Mouse (Mus musculus) heart, postnatal 36 days (tissue): ENCODE data around the gene Srebf2. TPM values are rescaled to one million over a fixed set of nuclear protein-coding genes. Genes with fewer than 3 reads are reported as not detected.
A peak's percentile ranks its signal among the peaks of the same experiment; 100 is the strongest.
"Not testable (repeated sequence)": the region's sequence is repeated elsewhere in the genome, so short reads cannot be mapped to it uniquely, and the experiment has no call there.

ENCODE experiments used
- DNase-seq, 2 experiments: peaks; one replicate each; pipeline ENCODE4 v3.0.0; 2021 to 2022
- intact Hi-C: fragments of 180-260 bp; cut with DNase I; formaldehyde crosslinking; loops from one replicate; pipeline ENCODE4 v1.15.1; 2025
- total RNA-seq, 2 experiments: library from RNA; stranded (reverse); gene quantifications; 2 replicates each; pipeline ENCODE4 v1.2.3; 2021

The Srebf2 gene
- total RNA-seq, 2 experiments from 2014 or later, result 17.4 to 19.5 TPM

DNA sequence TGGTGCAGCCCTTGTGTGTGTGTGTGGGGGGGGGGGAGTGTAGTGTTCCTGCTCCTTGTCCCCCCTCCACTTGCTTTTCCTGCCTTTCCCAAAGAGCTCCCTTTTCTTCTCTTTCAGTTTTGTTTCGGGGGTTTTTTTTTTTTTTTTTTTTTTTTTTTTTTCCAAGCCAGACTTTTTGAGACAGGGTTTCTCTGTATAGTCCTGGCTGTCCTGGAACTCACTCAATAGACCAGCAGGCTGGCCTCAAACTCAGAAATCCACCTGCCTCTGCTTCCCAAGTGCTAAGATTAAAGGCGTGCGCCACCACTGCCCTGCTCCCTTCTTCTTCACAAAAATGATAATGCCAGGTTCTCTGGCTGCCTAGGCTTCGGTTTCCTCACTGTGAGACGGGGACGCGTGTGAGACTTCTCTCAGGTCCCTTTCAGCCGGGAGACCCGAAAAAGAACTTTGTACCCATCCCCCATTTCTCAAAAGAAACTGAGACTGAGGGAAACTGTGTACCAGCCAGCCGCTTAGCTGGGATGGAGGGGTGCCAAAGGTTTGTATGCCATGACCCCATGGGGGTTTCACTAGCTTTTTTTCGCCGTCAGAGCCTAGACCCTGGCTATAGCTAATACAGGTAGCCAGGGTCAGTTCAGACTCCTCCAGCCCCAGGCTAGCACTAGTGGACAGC is 73.2 kb downstream of the Srebf2 start:
- intact Hi-C loops, result no loop called here
- no peak for DNase-seq

DNA sequence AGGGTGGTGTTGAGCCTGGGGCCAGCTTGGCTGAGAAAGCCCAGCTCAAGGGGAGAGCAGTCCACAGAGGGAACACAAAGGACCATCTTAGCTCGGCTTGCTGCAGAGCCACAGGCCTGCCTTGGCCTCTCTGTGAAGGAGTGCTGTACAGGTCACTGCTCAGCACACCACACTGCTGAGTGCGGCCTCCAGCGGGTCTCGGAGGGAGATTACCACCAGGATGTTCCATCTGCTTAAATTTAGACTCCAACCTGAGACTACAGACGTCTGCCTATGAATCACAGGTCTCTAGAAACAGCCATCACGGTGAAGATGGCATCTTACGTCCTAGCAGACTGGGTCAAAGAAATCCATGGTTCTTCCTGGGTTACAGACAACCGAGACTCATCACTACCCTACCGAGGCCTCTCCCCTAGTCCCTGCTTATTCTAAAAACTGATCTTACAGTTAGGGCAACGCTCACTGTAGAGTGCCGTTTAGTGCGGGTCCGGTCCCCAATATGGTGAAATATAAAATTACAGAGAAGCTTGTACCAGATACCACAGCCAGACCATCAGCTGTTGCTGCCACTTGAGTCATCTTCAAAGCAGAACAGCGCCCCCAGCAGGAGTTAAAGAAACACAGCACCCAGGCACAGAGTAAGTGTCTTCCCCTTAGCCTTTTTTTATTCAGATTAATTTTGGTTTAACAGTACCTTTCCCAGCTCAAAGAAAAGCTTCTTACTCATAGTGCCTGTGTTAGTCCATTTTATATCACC is 74.3 kb downstream of the Srebf2 start:
- intact Hi-C loops, result no loop called here
- DNase-seq, result no peak

DNA sequence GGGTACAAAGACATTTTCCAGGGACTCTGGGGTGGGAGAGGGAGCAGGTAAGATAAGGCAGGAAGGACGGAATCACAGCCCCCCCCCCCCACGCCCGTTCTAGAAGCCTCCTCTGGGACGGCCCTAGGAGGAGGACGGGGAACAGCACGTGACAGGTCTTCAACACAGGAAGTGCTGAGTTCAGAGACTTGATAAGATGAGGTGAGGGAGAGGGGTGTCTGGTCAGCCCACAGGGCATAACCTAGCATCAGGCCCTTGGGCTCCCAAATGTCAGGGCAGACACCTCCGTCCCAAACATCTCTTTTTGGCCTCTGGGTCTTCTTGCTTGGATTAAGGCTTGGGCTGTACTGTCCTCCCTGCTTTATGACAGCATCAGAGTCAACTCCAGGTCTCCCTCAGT is 76.3 kb downstream of the Srebf2 start:
- DNase-seq, result no peak
- intact Hi-C loops, result no loop called here

DNA sequence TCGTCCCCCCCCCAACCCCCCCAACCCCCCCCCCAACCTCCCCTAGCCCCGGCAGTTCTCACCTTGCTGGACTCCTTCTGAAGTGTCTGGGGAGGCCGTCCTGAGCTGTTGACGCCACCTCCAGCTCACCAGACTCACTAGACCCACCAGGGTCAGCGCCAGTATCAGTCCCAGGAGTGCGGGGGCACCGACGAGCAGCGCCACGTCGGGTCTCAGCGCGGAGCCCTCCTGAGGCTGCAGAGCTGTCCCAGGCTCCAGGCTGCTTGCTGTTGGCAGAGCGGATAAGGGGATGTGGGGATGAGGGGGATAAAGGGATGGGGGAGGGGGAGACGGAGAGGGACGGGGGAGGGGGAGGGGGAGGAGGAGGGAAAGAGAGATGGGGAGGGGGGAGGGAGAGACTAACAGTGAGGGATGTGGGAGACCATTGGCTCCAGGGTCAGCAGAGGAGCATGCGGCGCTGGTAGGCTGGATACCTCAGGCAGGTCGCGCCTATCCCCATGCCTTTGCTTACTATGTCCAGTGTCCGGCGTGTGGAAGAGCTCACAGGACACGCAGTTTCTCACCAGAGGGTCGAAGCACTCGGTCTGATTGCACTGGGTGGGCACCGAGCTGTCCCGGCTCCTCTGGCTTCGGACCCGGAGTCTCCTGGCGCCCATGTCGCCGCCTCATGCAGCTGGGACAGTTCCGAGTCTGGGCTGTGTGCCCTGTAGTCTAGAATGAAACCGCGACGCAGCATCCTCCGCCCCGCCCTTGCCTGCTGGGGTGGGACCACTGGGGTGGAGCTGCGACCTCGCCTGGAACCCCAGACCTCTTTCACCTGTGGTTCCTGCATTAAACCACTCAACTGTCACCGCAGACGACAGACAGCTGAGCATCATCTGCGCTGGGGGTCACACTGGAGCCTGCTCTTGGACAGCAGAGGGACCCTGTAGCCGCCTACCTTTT is 76.9 kb downstream of the Srebf2 start, which contains the start of gene Tnfrsf13c:
TSS of gene Tnfrsf13c (minus strand) at position 713 of the 945 bp plus-strand sequence.
- intact Hi-C loops, result no loop called here
- peak; percentile 32 to 49 for DNase-seq

DNA sequence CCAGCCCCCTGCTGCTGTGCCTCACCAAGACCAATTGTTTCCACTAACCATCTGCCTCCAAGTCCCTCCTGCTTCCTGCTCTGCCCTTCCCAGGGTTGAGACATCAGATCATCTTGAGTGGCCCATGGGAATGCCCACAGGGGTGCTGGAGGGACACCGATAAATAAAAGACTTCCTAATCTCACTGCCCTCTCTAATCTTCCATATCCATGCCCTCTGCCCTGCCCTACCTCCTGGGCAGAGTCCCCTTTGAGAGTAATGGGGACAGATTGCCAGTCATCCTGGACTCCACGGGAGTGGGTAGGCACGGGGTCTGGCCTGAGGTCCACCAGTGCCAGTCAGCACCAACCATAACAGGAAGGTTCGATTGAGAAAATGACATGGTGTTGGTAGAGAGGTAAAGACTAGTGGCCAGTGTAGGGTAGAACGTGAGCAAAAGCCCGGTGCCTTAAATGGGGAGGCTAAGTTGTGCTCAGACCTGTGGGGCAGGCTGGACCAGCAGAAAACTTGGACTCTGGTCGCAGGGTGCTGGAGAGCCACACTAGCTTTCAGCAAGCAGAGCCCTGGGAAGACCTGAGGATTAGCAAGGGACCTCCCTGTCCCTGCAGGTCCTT is 77.7 kb downstream of the Srebf2 start:
- intact Hi-C loops, result no loop called here
- no peak for DNase-seq

DNA sequence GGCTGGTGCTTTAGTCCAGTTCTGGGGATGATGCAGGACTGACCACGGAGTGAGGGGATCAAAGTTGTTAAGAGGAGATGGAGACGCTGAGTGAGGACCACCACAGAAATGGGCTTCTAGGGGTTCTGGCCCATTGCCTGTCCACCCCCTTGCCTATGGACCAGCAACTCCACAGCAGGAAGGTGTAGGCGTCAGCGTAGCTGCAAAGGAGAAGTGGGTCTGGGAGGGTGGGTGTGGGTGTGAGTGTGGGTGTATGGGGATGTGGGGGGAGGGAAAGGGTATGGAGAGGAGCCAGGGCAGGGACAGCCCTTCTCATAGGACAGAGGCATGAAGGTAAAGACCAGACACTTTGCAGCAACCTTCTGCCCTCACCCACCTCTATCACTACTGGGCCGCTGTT is 78.8 kb downstream of the Srebf2 start:
- intact Hi-C loops, result no loop called here

DNA sequence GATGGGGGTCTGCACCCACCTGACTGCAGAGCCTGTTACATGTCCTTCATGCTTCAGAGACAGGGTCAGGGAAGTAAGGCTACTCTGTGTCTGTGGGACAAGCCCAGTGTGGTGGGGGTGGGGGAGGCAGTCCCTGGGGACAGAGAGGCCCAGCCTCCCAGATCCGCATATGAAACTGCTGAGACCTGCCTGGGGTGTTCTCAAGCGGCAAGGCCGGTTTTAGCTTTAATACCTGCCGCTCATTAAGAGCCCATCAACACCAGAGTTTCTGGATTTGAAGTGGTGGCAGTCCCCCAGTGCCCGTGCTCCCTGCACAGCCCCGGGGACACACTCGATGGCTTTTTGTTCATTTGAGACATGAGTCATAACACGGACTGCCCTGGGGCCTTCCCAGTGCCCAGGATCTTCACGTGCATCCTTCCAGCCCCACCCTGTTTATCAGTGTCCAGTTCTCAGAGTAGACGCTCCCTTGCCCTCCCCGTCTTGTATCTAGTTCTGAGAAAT is 82.6 kb downstream of the Srebf2 start:
- no peak for DNase-seq
- intact Hi-C loops, result loop anchor here (5.0 to 10.0 kb wide), 2 partner anchors 47 to 275 kb away; no protein-coding TSS in a partner anchor

More for the DNA sequence above, 78.8 kb downstream of the Srebf2 start:
- DNase-seq, result no peak

DNA sequence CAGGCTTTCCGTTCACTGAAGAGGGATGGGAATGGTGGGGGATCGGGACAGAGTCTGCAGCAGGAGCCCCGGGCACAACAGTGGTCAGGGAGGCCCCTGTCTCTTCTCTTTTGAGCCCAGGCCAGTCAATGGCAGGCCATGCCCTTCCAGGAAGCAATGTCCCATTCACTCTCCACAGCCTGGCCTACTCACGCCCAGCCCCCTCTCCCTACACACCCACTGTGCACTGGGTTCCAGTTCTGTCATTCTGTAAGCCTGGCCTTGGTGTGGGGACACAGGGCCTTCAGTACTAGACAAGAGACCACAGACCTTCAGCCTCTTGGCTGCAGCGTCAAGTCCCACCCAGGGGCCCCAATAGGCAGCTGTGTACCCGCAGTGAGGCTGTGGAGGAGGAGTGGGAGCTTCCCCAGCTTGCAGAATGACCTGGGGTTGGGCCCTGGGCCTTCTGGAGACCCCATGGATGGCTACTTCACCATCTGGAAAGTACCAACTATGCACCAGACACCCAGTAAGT is 83.2 kb downstream of the Srebf2 start:
- no peak for DNase-seq
- intact Hi-C loops, result loop anchor here (5.0 to 10.0 kb wide), 2 partner anchors 48 to 275 kb away; no protein-coding TSS in a partner anchor

DNA sequence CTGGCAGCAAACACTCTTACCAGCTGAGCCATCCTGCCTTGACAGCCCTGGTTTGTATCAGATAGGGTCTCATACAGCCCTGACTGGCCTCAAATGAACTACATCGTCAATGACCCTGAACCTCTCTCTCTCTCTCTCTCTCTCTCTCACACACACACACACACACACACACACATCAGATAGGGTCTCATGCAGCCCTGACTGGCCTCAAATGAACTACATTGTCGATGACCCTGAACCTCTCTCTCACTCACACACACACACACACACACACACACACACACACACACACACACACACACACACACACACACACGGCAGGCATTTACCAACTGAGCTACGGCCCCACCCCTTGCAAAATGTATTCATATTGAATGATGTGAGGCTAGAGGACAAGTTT is 84.1 kb downstream of the Srebf2 start:
- intact Hi-C loops, result loop anchor here (5.0 to 10.0 kb wide), 2 partner anchors 49 to 276 kb away; no protein-coding TSS in a partner anchor
- no peak for DNase-seq

DNA sequence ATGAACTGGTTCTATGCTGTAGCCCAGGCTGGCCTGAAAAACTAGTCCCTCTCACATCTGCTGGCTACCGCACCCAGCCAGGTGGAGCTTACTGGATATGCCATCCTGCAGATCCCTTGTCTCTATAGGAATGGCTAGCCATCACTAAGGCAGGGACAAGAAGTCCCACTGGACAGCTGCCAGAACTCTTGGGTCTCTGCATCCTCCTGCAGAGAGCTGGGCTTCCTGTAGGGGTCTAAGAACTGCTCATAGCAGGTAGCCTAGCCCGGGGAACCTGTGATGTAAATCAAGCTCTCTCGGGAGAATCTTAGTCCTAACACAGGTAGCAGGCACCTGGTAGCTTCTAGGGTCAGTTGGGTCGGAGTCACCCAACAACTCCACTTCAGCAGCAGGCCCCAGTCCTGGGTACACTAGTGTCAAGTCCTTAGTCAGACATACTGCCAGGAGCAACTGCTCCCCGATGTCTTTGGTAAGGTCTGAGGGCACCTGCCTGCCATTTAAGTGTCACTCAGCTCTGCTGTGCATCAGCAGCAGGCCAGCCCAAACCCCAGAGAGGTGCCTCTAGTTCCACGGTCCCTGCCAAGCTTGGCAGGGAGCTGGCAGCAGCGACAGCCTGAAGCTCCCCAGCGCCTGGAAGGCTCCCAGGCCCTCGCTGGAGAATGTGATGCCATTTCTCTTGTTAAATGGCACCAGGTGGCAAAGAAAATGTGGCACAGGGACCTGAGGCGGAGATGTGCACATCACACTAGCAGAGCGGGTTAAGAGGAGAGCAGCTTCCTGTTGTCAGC is 84.8 kb downstream of the Srebf2 start:
- no peak for DNase-seq
- intact Hi-C loops, result loop anchor here (5.0 to 10.0 kb wide), 2 partner anchors 49 to 277 kb away; no protein-coding TSS in a partner anchor

DNA sequence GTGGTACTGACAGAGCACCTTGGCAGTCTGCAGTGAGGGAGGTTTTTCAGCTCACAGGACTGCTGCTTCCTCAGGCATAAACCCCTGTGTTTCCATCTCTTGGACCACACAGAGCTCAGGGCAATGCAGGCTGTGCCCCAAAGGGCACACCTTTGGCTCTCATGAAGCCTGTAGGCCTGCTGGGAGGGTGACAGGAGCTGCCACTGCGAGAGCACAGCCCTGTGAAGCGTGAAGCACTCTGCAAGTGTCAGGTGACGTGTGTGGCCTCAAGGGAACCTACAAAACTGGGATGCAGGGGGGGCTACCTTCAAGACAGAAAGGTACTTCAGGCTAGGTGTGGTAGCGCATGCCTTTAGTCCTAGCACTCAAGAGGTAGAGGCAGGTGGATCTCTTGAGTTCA is 85.7 kb downstream of the Srebf2 start:
- no peak for DNase-seq
- intact Hi-C loops, result loop anchor here (5.0 to 10.0 kb wide), 2 partner anchors 50 to 278 kb away; no protein-coding TSS in a partner anchor

DNA sequence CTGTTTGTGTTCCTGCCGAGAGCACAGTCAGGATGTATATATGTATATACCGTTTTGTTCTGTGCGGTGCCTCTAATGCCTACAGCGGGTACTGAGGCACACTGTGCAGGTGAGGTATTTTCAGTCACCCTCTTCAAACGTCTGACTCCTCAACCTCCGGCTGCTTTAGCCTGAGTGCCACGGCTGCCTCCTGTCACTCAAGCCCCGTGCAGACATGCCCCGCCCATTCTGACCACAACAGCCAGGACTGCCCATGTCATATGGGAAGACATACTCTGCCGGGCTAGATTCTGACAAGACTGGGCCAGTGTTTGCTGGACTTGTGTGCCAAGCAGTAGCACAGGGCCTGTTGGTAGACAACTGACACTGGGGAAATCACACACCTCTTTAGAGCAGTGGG is 88.7 kb downstream of the Srebf2 start:
- intact Hi-C loops, result loop anchor here (1.0 to 10.0 kb wide), 3 partner anchors 97 to 281 kb away; no protein-coding TSS in a partner anchor
- DNase-seq, result no peak

DNA sequence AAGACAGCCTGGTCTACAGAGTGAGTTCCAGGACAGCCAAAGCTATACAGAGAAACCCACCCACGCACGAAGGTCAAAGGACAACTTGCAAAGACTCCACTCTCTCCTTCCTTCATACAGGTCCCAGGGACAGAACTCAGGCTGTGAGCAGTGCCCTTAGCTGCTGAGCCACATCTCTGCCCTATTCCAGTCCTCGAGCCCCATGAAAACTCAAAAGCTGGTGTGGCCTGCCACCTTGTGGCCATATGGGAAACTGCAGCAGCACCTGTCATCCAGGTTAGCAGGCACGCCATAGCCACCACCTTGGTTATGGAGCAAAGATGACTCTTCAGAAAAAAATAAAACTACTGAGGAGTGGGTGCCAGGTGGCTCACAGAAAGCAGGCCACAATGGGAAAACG is 89.6 kb downstream of the Srebf2 start:
- intact Hi-C loops, result loop anchor here (1.0 to 10.0 kb wide), 3 partner anchors 98 to 282 kb away; no protein-coding TSS in a partner anchor
- peak; percentile 82 to 86 for DNase-seq

DNA sequence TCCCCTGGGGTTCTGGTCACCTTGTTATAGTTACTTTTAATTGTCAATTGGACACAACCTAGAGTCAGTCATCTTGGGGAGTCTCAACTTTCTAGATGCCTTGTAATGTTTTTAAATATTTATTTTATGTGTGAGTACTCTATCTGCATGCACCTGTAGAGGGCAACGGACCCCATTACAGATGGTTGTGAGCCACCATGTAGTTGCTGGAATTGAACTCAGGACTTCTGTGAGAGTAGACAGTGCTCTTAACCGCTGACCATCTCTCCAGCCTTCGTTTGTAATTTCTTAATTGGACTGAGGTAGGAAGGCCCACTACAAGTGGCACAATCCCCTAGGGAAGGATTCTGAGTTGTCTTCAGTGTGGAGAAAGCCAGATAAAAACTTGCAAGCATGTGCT is 96.3 kb downstream of the Srebf2 start:
- no peak for DNase-seq
- intact Hi-C loops, result no loop called here

DNA sequence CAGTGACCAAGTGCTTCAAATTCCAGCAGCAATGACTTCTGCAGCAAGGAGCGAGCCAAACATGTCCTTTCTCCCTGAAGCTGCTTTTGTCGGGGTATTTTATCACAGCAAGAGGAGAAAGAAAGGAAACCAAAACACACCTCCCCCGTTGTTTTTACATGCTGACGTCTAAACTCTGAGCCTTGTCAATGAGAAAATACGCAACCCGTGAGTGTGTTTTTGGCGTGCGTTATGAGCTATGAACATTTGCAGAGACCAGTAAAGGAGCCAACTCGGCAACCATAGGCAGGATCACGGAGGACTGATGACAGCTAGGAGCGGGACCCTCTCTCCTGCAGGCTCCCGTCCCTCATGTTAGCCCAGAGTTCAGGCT is 96.7 kb downstream of the Srebf2 start:
- intact Hi-C loops, result no loop called here
- DNase-seq, result no peak

DNA sequence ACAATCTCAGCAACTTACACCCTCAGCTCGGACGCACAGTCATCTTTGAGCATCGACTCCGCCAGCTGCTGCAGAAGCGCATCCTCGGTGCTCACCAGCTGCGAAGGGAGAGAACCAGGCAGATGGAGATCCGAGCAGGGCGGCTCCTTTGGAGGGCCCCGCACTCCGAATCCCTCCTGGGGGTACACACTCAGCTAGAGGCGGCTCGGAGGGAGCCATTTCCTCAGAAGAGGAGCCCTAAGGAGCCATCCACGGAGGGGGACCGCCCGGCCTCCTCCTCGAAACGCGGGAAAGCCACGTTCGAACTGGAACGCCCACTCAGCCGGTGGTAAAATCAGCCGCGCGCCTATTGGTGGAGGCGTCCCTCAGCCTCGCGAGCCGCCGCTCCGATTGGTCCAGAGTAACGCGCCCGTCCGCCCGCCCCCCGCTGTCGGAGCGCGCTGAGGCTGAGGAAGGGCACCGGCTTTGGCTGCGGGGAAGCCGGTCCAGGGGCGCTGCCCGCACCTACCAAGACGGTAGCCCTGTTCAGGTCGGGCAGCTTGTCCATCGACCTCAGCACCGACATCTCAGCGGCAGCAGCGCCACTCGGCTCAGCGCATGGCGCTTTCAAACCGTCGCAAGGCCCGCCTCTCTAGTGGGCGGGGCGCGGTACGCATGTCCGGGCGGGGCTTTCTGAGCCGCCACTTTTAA is 97.3 kb downstream of the Srebf2 start, which contains the start of gene Cenpm:
TSS of gene Cenpm (minus strand) at position 634 of the 690 bp plus-strand sequence.
- intact Hi-C loops, result no loop called here
- peak; percentile 91 to 96 for DNase-seq

DNA sequence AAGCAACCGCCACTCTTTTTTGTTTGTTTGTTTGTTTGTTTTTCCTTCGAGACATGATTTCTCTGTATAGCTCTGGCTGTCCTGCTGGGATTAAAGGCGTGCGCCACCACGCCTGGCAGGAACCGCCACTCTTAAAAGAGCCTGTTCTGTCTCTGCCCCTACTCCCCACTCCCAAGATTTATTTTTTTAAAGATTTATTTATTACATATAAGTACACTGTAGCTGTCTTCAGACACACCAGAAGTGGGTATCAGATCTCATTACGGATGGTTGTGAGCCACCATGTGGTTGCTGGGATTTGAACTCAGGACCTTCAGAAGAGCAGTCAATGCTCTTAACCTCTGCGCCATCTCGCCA is 97.8 kb downstream of the Srebf2 start:
- DNase-seq, intact Hi-C loops: not testable (repeated sequence)

DNA sequence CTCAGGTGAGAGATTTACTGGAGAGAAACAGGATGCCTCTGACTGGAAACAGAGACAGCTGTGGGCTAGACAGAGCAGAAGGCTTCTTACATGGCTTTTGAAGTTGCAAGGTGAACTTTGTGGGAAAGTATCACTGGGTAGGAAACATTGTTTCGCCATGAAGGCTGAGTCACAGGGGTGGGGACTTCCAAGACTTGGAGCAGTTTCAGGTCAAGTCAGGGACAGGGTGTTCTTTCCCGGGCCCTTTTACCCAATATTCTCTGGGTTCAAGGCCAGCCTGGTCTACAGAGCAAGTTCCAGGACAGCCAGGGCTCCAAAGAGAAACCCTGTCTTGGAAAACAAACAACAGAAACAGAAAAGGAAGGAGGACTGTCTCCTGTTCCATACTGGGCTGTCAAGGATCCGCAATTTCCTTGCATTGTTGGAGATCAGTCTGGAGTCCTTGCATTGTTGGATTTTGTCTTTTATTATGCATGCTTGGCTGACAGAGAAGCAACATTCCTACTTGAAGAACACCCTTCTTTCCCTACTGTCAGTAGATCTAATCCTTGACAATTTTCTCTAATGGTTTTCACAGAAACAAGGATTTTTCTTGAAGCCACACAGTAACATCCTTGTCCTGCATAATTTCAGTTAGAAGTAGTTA is 100.3 kb downstream of the Srebf2 start:
- no peak for DNase-seq
- intact Hi-C loops, result no loop called here
